Mouse (Mus musculus): ENCODE results near the gene Atg16l1.

The Atg16l1 gene

DNA sequence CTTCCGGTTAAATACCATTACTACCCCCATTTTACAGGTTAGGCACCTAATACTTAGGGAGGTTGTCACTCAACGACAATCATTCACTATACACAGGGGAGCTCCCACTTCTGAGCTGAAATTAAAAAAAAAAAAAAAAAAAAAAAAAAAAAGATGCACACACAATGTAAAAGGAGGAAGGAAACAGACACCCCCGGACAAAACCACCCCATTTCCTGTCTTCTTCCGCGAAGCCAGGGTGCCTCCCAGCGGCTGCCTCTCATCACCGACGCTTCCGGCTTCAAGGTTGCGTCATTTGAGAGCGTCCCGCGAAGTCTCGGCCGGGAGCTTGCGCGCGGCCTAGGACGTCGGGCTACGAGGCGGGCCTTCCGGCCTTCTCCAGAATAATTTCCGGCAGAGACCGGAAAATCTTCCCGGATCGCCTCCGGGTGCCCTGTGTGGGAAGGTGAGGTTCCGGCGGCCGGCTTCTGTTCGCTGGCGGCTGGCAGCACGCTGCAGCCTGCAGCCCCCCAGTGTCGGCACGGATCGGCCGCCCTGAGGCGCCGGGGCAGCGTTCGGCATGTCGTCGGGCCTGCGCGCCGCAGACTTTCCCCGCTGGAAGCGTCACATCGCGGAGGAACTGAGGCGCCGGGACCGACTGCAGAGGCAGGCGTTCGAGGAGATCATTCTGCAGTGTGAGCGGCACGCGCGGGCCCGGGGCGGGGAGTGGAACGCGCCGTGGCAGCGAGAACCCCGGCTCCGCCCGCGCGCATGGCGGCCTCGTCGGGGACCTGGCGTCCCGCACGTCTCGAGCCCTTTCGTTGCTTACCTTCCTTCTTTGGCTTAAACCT lies at the start of gene Atg16l1:
Gene Atg16l1 (plus strand): TSS at position 230 of the 830 bp plus-strand sequence.
- DNase-seq: peak; percentile 95

DNA sequence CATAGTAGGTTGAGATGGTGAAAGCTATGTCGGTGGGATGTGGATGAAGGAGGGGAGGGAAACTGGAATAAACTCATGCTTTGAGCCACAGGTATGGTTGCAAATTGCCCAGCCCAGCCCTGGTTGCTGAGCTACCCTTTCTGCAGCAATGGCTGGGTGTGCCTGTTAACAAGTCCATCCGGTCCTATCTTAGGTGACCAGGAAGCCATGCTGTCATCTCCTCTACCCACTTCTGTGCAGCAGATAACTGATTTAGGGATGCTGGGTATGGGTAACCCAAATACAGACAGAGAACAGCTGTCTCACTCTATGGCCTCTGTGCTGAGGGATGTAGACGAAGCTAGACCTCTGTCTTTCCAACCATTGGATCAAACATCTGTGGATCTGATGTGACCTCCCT lies 49.3 kb upstream of the Atg16l1 start:
- DNase-seq: no peak

DNA sequence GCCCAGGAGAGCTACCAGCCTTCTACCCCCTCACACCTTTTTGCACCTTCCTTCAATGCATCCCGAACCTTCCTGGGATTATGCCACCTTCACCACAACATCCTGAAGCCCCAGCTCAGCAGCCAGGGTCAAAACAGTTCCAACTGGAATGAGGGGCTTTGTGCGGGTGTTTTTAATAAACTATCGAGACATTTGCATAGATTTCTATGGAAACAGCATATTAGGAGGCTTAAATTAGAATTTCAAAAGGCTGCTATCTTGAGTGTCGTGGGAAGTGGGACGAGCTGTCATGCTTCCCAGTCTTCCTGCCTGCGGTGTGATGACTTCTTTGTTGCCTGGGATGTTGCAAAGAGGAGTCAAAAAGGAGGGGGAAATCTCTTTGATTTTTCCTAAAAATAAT lies 46.6 kb upstream of the Atg16l1 start:
- no peak for DNase-seq

DNA sequence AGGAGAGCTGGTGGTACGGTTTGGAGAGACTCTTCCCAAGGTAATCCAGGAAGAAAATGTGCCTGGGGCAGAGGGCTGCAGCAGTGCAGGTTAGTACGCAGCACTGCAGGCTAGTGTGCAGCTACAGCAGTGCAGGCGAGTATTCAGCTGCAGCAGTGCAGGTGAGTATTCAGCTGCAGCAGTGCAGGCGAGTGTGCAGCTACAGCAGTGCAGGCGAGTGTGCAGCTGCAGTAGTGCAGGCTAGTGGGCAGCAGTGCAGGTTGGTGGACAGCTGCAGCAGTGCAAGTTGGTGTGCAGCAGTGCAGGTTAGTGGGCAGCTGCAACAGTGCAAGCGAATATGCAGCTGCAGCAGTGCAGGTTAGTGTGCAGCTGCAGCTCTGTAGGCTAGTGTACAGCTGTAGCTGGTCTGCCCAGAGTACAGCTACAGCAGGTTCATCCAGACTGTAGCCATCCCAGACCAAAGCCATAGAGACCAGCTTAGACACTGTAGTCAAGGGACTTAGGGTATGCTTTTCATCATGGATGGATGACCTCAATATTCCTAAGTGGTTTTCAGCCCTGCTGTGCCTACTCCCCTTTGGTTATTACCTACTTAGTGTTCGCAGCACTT lies 45.9 kb upstream of the Atg16l1 start:
- DNase-seq: no peak

DNA sequence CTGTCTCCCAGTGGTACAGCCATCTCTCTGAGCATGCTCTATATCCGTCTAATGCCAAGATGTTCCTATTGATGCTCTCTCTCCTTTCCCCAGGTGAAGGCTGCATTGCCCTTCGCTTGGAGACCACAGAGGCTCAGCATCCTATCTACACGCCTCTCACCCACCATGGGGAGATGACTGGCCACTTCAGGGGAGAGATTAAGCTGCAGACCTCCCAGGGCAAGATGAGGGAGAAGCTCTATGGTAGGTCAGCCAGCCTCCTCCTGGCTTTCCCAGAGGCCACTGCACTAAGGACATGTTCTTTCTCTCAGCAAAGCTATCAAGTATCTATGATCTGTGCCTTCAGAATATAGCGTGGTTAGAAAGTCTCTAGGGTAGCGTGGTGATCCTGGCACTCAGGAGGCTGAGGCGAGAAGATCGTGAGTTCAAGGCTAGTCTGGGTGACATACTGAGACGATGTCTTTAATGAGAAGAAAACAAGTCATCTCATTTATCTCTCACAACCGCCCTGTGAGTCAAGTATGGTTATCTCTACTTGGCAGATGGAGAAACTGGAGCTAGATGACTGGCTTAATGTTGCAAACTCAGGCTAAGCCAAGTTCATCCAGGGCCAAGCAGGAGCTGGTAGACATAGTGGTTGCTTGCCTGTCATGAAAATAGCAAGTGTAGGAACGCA lies 43.6 kb upstream of the Atg16l1 start:
- no peak for DNase-seq

DNA sequence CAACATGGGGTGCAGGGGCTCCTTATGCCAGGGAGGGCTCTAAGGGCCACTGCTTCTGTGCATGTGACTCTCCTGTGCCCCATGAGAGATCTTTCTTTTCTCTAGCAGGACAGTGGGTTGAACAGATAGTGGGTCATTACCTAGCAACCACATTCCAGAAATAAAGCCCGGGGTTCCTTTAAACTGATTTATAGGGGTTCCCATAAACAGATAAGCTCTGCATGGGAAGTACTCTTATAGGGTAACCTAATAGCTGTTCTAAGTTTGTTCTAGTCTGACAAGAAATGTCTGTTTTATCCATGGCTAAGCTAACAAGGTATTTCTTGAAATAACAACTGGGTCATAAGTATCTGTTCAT lies 43.1 kb upstream of the Atg16l1 start:
- DNase-seq: no peak

DNA sequence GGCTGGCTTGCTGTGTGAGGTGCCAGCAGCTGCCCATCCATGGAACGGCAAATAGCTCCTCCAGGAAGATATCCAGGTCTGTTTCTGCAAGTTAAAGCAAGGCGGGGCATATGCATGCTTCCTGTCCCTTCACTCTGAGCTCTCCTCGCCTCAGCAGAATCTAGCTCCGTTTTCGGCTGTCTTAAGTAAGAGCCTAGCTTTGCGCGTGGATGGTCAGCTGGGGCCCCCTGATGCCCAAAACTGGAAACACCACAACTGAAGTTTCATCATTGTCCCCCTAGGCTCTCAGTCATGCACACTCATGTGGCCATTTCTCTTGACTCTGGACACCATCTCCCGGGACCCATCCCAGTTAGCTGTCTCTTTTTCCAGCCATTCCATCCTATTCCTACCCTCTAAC lies 34.3 kb upstream of the Atg16l1 start:
- DNase-seq: no peak

DNA sequence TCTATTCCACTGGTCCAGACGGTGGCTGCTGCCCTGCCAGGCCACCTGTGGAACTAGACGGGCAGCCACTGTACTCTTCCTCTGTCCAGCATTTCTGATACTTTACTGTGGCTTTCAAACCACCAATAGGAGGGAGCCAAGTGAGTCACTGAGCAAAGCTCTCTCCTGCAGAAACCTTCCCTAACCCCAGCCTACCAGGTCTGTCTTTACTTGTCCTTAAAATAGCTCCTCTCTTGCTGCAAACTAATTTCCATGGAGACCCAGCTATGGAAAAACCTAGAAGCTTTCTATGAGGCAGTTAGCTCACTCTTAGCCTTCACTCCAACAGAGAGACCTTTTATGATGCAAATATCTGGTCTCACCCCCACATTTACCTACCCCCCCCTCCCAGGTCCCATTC lies 33.6 kb upstream of the Atg16l1 start:
- no peak for DNase-seq

DNA sequence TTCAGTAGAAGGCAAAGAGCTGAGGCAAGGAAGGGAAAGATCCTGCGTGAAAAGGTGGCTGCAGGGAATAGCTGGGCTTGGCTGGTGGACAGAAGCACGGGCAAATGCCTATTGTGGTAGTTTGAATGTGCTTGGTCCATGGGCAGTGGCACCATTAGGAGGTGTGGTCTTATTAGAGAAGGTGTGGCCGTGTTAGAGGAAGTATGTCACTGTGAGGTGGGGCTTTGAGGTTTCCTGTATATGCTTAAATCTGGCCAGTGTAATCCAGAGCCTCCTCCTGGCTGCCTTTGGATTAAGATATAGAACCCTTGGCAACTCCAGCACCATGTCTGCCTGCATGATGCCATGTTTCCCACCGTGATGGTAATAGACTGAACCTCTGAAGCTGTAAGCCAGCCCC lies 32.3 kb upstream of the Atg16l1 start:
- DNase-seq: no peak

DNA sequence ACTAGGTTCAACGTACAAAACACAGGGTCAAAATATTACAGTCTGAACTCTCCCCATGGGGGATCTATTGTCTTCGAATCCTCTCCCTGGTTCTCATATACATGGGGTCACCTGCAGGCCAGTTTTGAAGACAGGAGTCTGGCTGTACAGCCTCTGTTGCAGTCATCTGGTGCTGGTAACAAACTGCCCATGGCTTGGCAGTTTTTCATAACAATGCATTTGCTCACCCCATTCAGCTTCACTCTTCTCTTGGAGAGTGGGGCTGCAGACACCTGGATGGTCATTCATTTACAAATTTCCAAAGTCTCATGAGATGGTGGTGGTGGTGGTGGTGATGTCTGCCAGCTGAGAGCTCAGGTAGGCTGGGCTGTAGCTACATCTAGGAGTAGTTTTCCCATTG lies 26.6 kb upstream of the Atg16l1 start:
- DNase-seq: no peak

DNA sequence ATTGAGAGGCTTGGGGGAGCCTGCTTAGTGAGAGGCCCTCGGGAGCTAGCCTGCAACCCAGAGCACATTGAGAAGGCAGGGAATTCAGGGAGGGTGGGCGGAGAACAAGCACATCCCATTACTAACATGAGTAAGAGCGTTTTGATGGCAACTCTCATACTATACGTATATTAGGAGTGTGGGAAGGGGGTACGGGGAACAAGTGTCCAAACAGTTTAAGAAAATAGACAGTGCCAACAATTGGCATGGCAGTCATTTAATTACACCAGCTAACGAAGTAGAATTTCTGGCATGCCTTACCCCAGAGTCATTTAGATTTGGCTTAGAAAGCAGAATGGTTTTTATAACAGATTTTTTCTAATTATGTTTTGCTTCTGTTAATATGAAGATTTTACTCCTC lies 25.8 kb upstream of the Atg16l1 start:
- DNase-seq: no peak

DNA sequence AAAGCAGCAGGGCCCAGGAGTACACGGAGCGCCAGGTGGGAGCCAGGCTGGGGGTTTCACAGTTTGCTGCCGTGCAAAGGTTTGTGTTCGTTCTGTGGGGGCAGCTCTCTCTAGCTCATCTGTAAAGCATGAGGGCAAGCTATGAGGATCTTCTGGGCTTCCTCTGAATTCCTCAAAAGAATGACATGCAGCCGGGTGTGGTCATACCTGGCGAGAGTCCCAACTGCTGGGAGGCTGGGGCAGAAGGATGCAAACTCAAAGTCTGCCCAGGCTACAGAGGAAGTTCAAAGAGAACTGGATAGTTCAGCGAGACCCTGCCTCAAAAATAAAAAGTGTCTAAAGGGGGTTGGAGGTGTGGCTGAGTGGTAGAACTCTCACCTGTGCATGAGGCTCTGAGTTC lies 25.4 kb upstream of the Atg16l1 start:
- no peak for DNase-seq

DNA sequence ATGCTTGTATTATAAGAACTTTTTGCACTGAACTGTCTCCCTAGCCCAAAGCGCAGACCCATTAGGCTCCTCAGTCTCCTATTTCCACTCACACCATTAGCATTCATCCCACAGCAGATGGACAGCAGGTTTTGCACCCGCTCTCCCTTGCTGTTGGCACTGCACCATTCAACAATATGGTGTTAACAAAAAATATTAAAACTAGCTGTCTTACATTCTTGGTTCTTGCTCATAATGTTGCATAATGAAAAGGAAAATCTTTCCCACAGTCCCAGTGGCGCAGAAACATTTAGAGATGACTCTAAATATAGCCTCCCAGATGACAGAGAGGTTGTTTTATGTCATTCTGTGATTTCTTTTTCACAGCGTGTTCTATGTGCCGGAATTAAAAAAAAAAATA lies 22.5 kb upstream of the Atg16l1 start:
- no peak for DNase-seq

DNA sequence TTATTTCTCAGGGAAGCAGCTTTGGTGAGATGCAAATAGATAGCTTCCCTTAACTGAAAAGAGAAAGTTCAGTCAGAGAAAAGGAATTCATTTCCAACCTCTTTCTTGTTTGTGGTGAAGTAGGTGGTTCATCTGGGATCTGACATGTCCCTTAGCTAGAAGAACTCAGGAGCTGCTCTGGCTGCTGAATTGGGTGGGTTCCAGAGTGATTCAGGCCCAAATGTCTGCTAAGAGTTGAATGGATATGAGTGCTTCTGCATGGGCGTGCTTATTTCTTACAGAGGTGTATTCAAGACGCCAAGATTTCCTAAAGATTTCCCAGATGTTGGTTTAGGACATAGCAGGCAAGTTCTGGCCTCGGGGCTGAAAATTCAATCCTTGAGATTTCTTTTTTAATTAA lies 21.5 kb upstream of the Atg16l1 start:
- DNase-seq: no peak

DNA sequence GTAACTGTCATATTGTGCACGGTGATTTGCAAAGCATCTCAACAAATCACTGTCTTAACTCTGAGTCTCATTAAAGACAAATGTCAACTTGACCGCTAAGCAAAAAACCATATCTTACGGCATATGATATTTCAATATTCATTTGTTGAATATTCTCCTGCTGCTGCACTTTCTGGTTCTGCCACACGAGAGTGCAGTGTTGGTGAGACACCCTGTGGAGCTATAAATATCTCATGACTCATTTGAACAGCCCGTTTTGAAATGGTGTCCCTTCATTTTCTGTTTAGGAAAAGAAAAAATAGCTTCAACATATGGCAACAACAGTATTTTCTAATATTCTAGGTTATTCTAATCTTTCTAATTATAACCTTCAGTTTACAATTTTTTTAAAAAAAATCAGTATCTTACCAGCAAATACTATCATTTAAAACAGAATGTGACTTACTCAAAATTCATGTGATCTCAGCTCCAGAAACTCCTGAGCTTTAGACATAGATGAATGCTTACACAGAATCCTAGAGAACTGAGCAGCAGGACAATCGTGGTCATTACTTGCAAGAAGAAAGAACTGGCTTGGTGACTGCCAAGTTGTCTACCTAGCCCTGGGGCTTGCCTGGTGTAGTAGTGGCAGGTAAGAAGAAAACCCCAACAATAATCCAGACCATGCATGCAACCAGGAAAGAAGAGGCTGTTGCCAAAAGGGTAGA lies 14.9 kb upstream of the Atg16l1 start:
- DNase-seq: no peak

DNA sequence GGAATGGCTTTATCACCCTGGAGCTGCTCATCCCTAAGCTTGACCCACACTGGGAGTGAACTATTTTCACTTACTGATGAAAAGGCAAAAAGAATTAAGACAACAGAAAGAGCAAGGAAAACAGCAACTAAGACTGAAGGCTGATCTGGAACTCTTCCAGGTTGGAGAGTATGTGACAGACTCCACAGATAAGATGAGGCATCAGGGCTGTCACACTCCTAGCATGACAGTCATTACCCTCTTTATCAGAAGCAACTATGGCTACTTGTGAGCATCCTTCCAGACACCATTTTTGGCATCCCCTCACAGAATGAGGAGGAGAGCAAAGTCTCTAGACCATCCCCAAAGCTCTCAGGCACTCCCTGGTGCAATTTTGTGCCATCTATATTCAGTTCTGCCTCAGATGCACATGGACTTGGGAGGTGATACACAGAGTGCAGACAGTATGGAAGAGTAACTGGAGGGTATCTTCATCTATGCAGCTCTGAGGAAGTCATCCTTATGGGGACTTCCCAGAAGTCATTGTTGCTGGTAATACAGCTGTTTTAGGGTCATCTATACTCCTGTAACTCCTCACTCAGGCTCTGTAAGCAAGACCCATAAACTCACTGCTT lies 6.2 kb upstream of the Atg16l1 start:
- no peak for DNase-seq

DNA sequence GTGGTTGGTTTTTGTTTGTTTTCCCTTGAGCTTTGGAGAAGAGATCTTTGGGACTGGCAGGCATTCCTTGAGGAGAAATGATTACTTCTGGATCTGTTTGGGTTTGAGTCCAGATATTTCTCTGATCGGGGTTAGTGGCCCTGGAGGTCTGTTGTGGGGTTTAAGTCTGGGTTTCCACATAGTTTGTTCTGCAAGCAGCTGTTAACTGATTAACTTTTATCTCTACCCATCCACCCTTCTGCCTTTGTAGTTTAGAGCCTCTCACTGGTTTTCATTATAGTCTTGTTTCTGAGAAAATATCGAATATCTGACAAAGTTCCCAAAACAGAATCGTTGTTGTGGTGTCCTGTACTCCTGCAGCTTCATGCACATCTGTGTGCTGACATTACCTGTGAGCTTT lies 8.2 kb downstream of the Atg16l1 start:
- no peak for DNase-seq

DNA sequence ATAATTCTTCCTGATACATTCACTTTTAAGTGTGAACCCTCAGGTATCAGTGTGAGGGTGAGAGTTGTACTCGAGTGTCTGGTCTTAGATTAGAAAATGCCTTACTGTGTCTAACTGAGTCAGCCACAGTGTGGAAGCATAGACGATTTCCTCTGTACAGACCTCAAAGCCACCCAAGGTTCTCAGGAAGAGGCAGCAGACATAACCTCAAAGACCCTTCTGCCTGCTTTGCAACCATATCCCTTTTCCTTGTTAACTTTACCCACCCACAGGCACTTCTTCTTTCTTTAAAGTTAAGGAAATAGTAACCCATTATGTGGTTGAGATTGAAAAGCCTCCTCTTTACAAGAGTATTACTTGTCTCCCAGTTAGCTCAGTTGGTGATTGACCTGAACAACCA lies 10.1 kb downstream of the Atg16l1 start:
- DNase-seq: no peak

DNA sequence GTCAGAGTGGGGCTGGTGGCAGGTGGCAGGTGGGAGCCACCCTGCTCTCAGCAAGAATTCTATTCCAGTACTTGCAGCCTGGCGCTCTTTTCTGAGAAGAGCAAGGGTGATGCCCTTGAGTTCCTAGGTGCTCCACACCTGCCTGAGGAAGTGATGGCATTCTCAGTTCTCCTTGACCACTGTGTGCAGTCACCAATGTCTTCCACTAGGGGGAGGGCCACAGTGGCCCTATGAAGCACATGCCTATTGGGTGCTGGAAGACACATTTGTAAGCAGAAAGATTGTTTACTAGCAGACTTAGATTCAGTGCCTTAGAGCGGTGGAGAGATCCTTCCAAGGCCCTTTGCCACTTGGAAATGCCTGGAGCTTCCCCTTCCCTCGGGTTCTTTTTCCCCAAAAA lies 10.6 kb downstream of the Atg16l1 start:
- no peak for DNase-seq

DNA sequence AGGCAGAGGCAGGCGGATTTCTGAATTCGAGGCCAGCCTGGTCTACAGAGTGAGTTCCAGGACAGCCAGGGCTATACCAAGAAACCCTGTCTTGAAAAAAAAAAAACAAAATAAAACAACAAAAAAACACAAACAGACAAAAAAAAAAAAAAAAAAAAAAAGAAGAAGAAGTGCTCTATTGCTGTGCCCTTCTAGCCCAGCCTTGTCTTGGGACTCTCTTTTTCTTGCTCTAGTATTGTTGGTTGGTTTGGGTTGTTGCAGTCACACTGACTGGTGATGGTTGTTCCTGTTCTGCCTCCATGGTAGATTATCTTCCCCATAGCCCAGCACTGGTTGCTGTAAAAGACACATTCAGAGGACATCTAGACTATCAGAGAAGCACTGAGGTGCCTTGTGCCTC lies 13.6 kb downstream of the Atg16l1 start:
- no peak for DNase-seq

DNA sequence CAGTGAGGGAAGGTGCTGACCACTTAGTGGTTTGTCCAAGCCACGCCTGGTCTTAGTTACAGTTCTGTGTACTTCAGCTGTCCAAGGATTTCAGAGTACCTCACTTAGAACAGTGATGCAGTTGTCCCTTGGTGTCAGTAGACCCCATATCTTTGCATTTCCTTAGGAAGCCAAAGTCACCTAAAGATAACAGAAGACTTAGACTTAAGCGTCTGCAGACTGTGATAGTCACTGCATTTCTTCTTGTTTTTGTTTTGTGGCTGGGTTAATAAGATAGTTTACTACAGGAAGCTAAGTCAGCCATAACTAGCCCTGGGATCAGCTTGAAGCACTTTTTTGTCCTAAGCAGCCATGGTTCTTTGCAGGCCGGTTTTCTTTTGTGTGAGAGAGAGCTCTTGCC lies 14.8 kb downstream of the Atg16l1 start:
- DNase-seq: no peak

DNA sequence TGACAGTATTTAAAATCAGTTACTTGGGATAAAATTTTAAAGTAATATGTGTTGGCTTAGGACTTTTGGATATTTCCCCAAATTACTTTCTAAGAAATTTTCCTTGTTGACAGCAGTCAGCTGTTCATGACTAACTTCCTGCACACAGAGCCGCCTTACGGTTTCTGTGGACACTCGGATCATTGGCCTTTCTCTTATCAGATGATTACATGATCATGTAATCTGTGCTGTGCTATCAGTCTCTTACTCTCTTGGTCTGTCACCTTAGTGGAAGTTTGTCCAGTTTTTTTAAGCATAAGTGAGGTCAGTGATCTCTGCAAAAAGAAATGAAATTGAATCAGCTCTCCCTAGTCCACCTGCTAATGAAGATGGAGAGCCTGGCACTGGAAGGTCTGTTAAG lies 16.1 kb downstream of the Atg16l1 start:
- no peak for DNase-seq

DNA sequence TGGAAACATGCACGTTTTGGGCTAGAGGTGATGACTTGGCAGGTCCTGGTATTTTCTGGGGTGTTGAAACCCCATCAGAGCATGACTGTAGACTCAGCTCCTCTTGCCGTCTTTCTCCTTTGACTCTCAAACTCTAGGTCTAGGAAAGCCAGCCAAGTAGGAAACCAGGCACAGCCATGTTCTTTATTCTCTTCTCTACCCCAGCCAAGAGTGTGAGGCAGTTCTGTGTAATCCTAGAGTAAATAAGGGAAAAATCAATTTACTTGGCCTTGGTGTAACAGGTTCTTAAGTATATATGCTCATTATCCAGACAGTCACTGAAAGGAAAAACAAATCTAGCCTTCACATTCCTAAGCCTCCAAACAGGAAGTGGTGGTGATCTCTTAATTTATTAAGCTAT lies 17.7 kb downstream of the Atg16l1 start:
- no peak for DNase-seq

Data from cerebellum, adult 11-12 months (tissue).